ENCODE assay signal across 8 mouse cellular contexts in the genomic region with DNA sequence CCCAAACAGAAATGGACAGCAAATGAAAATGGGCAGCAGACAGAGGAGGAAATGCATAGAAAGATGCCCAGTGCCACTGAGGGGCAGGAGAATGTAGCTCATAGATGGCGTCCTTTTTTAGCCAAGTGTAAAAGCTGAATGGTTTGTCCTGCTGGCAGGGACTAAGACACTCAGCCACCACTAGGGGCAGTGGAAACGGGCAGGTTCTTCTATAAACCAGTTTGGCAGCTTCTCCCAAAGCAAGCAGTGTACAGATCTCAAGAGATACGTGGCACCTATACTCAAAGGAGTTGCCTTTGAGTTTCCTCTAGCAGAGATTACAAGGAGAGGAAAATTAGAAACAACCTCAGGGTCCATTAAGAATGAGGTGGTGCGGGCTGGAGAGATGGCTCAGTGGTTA. TPM values are rescaled to one million over a fixed set of nuclear protein-coding genes. Genes with fewer than 3 reads are reported as not detected.
DNase-seq lines count a peak whose midpoint lies in the region; ATAC-seq lines count a peak whose summit lies in the region.

No protein-coding gene starts in this region.

- no peak overlapping the region for H3K9ac ChIP-seq in stomach, embryonic 16.5 days (ENCODE audit: low read length)
- H3K9ac ChIP-seq in forebrain, embryonic 13.5 days, result no peak overlapping the region
- no peak overlapping the region for H3K9ac ChIP-seq in heart, embryonic 12.5 days

- 0 out of 2 replicates have a peak, but pooled peaks have one; percentile 47 for ATAC-seq in frontal cortex, adult (ENCODE audit: low TSS enrichment)
- peak; percentile 85 for ATAC-seq in stomach, embryonic 16.5 days (ENCODE audit: insufficient read depth, low FRiP score)
- ATAC-seq in forebrain, embryonic 13.5 days, result no peak
- no peak for ATAC-seq in heart, embryonic 12.5 days (ENCODE audit: insufficient number of reproducible peaks, low FRiP score)

- WGBS in stomach, embryonic 16.5 days, result 24% methylated on average over 4 of the region's 4 CpGs
- 26% methylated on average over 4 of the region's 4 CpGs for WGBS in forebrain, embryonic 13.5 days
- 24% methylated on average over 4 of the region's 4 CpGs for WGBS in heart, embryonic 12.5 days

- DNase-seq in frontal cortex, postnatal 25 days (ENCODE audit: low spot score in 2 of 2), result no peak
- peak; percentile 70 for DNase-seq in urinary bladder, postnatal 14 days (ENCODE audit: low spot score)
- no peak for DNase-seq in urinary bladder, postnatal 4 days (ENCODE audit: low spot score in 2 of 2)
- DNase-seq in kidney, postnatal 25 days, result peak; percentile 37 to 44

- H3K27ac ChIP-seq in stomach, embryonic 16.5 days (ENCODE audit: low read length), result no peak overlapping the region
- no peak overlapping the region for H3K27ac ChIP-seq in forebrain, embryonic 13.5 days
- H3K27ac ChIP-seq in heart, embryonic 12.5 days (ENCODE audit: poor library complexity, severe bottlenecking), result no peak overlapping the region

- H3K4me2 ChIP-seq in stomach, embryonic 16.5 days (ENCODE audit: low read depth, low read length), result no peak overlapping the region
- H3K4me2 ChIP-seq in forebrain, embryonic 13.5 days, result no peak overlapping the region
- no peak overlapping the region for H3K4me2 ChIP-seq in heart, embryonic 12.5 days

- no peaks in the 10 kb centered on the region for H3K9me3 ChIP-seq in stomach, embryonic 16.5 days (replicated peaks; ENCODE audit: control insufficient read depth, low read length)
- no peaks in the 10 kb centered on the region for H3K9me3 ChIP-seq in forebrain, embryonic 13.5 days (replicated peaks)
- H3K9me3 ChIP-seq in heart, embryonic 12.5 days (replicated peaks), result peaks cover 4% of the 10 kb centered on the region; the same call in 1 of the 2 replicates

- no peaks in the 10 kb centered on the region for H3K36me3 ChIP-seq in stomach, embryonic 16.5 days (ENCODE audit: control insufficient read depth, insufficient read depth, low read length)
- H3K36me3 ChIP-seq in forebrain, embryonic 13.5 days (ENCODE audit: poor library complexity, severe bottlenecking), result no peaks in the 10 kb centered on the region
- no peaks in the 10 kb centered on the region for H3K36me3 ChIP-seq in heart, embryonic 12.5 days

- no peaks in the 10 kb centered on the region for H3K4me1 ChIP-seq in stomach, embryonic 16.5 days (ENCODE audit: control insufficient read depth, insufficient read depth, low read length)
- no peaks in the 10 kb centered on the region; the same call in 1 of the 2 replicates for H3K4me1 ChIP-seq in forebrain, embryonic 13.5 days
- H3K4me1 ChIP-seq in heart, embryonic 12.5 days (replicated peaks), result no peaks in the 10 kb centered on the region

- no peak overlapping the region for H3K4me3 ChIP-seq in stomach, embryonic 16.5 days (replicated peaks; ENCODE audit: low read length)
- no peak overlapping the region for H3K4me3 ChIP-seq in forebrain, embryonic 13.5 days
- H3K4me3 ChIP-seq in heart, embryonic 12.5 days, result no peak overlapping the region

- peaks cover 35% of the 10 kb centered on the region for H3K27me3 ChIP-seq in stomach, embryonic 16.5 days (ENCODE audit: control insufficient read depth, insufficient read depth, low read length)
- peaks cover 59% of the 10 kb centered on the region for H3K27me3 ChIP-seq in forebrain, embryonic 13.5 days
- peaks cover 66% of the 10 kb centered on the region for H3K27me3 ChIP-seq in heart, embryonic 12.5 days (replicated peaks)

RNA-seq across cellular contexts. Expression of a gene that starts 21.2 kb away (rescaled TPM):
- 3.0 TPM in 1 of 2 replicates, not detected in the other for polyA plus RNA-seq in stomach, embryonic 16.5 days (2015; fragmentation: Nextera tagmentation; extraction: Ambion mirVana)
- polyA plus RNA-seq in forebrain, embryonic 13.5 days (2015; fragmentation: Nextera tagmentation; extraction: Ambion mirVana), result 0.62 TPM in 1 of 2 replicates, not detected in the other
- 1.2 and 1.5 TPM in 2 replicates for polyA plus RNA-seq in heart, embryonic 12.5 days (2016; fragmentation: Nextera tagmentation; extraction: Ambion mirVana)

RNA-seq across cellular contexts. Expression of a gene that starts 22.6 kb away (rescaled TPM):
- 41.0 and 41.7 TPM in 2 replicates for polyA plus RNA-seq in stomach, embryonic 16.5 days (2015; fragmentation: Nextera tagmentation; extraction: Ambion mirVana)
- 85.4 and 89.3 TPM in 2 replicates for polyA plus RNA-seq in forebrain, embryonic 13.5 days (2015; fragmentation: Nextera tagmentation; extraction: Ambion mirVana)
- polyA plus RNA-seq in heart, embryonic 12.5 days (2016; fragmentation: Nextera tagmentation; extraction: Ambion mirVana), result 35.4 and 39.4 TPM in 2 replicates

RNA-seq across cellular contexts. Expression of a gene that starts 40.9 kb away (rescaled TPM):
- 170 and 202 TPM in 2 replicates for polyA plus RNA-seq in stomach, embryonic 16.5 days (2015; fragmentation: Nextera tagmentation; extraction: Ambion mirVana)
- polyA plus RNA-seq in forebrain, embryonic 13.5 days (2015; fragmentation: Nextera tagmentation; extraction: Ambion mirVana), result 10.5 and 13.4 TPM in 2 replicates
- 53.9 and 57.1 TPM in 2 replicates for polyA plus RNA-seq in heart, embryonic 12.5 days (2016; fragmentation: Nextera tagmentation; extraction: Ambion mirVana)

Comparison
In these comparisons a context has a peak if more than half of its experiments do, and no peak if none do; other contexts are left out.
1. DNase-seq: peak in urinary bladder, postnatal 14 days (single experiment) and kidney, postnatal 25 days (2 of 2); none in frontal cortex, postnatal 25 days (0 of 2) and urinary bladder, postnatal 4 days (0 of 2).
2. ATAC-seq: peak in frontal cortex, adult (single experiment) and stomach, embryonic 16.5 days (single experiment); none in forebrain, embryonic 13.5 days (single experiment) and heart, embryonic 12.5 days (single experiment).